Mouse (Mus musculus): ENCODE results near the gene Bri3bp. TPM values are rescaled to one million over a fixed set of nuclear protein-coding genes. Genes with fewer than 3 reads are reported as not detected.

Bri3bp gene
- total RNA-seq, 2 experiments from 2014 or later: 27.7 to 53.2 TPM

Other genes starting within 250 kb of the Bri3bp start
- 58.9 and 60.4 TPM in 2 replicates for gene Scarb1, start 100.5 kb upstream of the Bri3bp start, total RNA-seq (2015)
- gene Scarb1, start 100.5 kb upstream of the Bri3bp start, total RNA-seq (2017): 52.3 and 59.6 TPM in 2 replicates
- not detected in 2 replicates for gene Gm10382, start 52.2 kb upstream of the Bri3bp start, total RNA-seq (2015)
- 0.91 and 1.3 TPM in 2 replicates for gene Gm10382, start 52.2 kb upstream of the Bri3bp start, total RNA-seq (2017)
- 172 and 201 TPM in 2 replicates for gene Ubc, start 51.4 kb upstream of the Bri3bp start, total RNA-seq (2015)
- gene Ubc, start 51.4 kb upstream of the Bri3bp start, total RNA-seq (2017): 204 and 293 TPM in 2 replicates
- gene Dhx37, start 7.4 kb upstream of the Bri3bp start, total RNA-seq (2015): 18.9 and 20.0 TPM in 2 replicates
- 47.9 and 56.5 TPM in 2 replicates for gene Dhx37, start 7.4 kb upstream of the Bri3bp start, total RNA-seq (2017)
- gene Aacs, start 34.2 kb downstream of the Bri3bp start, total RNA-seq (2015): 3.8 and 6.0 TPM in 2 replicates
- 10.4 and 12.7 TPM in 2 replicates for gene Aacs, start 34.2 kb downstream of the Bri3bp start, total RNA-seq (2017)
- not detected in 2 replicates for gene Tmem132b, start 90.2 kb downstream of the Bri3bp start, total RNA-seq (2015)
- not detected in 2 replicates for gene Tmem132b, start 90.2 kb downstream of the Bri3bp start, total RNA-seq (2017)